Mouse (Mus musculus): ENCODE measurements around the gene Kbtbd13.

The Kbtbd13 gene

GRCm38 (mm10) chr9:65394360-65394759, 2.9 kb upstream of the Kbtbd13 start:
- no peak for DNase-seq (ENCODE audit: low spot score in 2 of 2)

GRCm38 (mm10) chr9:65393606-65394005, 2.2 kb upstream of the Kbtbd13 start:
- DNase-seq (ENCODE audit: low spot score in 2 of 2): no peak

GRCm38 (mm10) chr9:65392638-65393364, 1.3 kb upstream of the Kbtbd13 start:
- DNase-seq (ENCODE audit: low spot score in 2 of 2): peak in 1 of 2 experiments; percentile 59

DNA sequence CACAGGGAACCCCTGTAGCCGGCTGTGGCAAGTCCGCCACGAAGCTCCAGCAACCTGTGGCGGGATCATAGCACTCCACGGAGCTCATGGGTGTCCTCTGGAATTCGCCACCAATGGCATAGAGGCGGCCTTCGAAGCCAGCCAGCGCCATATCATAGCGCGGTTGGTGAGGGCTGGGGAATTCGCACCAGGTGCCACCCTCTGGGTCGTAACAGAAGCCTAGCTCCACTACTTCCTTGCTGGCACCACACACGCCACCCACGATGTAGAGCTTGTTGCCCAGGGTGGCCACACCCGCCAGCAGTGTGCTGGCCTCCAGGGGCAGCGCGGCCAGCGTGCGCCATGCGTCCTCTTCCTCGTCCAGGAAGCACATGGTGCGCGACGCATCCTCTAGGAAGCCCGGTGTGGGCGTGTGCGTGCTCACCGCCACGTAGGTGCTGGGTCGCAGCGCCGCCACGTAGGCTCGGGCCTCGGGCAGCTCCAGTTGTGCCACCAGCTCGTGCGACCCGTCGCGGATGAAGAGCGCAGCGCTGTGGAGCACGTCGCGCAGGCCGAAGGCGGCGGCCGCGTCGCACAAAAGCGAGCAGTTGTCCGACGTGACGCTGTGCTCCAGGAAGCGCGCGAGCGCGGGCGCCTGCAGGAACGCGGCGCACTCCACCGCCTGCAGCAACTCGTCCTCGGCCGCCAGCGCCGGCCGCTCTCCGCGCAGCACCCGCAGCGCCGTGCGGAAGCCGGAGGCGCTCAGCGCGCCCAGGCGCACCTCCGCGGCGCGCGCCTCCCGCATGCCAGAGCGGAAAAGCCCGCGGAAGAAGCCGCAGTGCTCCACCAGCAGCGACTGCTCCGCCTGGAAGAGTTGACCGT, 470 bp downstream of the Kbtbd13 start:
- DNase-seq (ENCODE audit: low spot score in 2 of 2): peak in 1 of 2 experiments; percentile 26

- no peak for DNase-seq (ENCODE audit: low spot score in 2 of 2)
Measured at GRCm38 (mm10) chr9:65386373-65387140, 4.9 kb downstream of the Kbtbd13 start.

DNA sequence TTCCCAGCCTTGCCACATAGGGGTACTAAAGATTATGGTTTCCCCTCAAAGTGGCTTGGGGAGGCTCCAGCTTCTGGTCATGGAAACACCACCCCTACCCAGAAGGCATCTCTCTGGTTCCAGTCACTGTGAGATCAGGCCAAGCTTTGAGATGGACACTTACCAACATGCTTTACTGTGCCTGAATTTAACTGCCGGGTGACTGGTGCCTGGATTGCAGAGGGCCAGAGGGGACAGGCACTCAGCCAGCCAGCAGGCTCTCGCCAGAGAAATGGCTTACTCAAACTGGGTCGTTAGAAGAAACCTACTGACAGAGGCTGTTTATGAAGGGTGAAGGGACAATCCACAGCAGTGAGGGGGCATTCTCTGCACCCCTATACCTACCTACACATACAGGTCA, 7.2 kb downstream of the Kbtbd13 start:
- DNase-seq (ENCODE audit: low spot score in 2 of 2): no peak

DNA sequence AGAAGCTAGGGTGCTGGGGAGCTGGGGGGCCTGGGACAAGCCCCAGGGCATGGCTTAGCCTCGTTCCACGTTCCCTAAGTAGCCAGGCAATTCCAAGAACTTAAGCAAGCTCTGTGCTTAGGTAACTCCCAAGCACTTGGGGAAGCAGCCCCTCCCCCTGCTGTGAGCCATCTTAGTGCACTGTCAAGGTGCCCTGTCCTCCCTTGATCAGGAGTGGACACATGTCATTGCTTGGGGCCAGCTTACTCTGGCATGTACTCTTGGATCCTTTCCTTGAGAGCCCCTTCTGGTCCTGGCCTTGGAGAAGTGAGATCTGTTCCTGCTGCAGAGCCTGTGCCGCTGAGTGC, 8.7 kb downstream of the Kbtbd13 start:
- DNase-seq (ENCODE audit: low spot score in 2 of 2): no peak

DNA sequence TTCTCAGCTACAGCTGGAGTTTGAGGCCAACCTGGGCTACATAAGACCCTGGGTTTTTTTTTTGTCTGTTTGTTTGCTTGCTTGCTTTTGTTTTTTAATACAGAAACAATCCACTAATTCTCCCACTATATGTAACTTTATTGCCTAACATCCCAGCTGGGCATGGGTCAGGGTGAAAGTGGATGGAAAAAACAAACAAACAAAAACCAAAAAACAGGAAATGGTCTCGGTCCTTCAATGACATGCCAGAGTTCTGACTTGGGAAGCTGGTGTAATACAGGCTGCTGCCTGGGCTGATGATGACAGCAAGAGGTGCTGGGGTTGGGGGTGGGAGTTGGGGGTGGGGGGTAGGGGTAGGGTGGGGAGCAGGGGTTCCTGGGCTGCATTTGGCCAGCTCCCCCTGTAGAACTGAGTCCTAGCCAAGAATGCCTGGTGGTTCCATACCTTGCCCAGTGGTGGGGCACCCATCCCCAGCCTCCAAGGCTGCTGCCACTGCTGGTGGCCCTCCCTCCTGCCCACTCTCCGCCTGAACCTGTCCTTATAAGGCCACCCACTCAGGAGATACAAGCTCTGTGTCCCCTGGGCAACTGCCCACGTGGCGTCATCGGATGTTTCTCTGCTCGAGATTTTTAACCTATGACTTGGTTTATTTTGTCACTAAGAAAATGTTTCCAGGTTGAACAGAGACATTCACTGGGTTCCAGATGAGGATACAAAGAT, 9.3 kb downstream of the Kbtbd13 start:
- DNase-seq (ENCODE audit: low spot score in 2 of 2): no peak

DNA sequence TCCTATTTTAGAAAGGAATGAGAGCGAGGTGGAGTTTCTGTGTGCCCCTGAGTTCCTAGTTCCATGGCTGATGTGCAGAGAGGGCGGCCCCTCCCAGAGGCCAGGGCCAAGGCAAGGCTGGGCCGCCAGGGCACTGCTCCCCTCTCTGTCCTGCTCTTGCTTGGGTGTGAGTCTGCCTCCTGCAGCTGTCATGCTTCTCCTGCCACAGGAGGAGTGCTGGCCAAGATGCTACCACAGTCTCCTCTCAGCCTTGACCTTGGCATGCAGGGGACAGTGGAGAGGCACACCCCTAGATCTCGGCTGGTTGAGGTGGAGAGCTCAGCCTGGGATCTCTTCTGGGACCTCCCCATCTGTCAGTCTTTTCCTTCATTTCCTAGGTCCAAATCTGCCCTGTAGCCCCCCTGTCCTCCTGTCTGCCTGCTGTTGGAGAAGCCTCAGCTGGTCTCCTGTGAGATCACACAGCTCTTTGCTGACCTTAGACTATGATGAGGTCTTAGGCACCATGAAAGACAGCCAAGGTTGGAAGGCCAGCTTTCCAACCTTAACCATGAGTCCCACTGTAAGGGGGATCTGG, 10.3 kb downstream of the Kbtbd13 start:
- DNase-seq (ENCODE audit: low spot score in 2 of 2): no peak

GRCm38 (mm10) chr9:65375163-65375934, 16.1 kb downstream of the Kbtbd13 start:
- no peak for DNase-seq (ENCODE audit: low spot score in 2 of 2)

DNA sequence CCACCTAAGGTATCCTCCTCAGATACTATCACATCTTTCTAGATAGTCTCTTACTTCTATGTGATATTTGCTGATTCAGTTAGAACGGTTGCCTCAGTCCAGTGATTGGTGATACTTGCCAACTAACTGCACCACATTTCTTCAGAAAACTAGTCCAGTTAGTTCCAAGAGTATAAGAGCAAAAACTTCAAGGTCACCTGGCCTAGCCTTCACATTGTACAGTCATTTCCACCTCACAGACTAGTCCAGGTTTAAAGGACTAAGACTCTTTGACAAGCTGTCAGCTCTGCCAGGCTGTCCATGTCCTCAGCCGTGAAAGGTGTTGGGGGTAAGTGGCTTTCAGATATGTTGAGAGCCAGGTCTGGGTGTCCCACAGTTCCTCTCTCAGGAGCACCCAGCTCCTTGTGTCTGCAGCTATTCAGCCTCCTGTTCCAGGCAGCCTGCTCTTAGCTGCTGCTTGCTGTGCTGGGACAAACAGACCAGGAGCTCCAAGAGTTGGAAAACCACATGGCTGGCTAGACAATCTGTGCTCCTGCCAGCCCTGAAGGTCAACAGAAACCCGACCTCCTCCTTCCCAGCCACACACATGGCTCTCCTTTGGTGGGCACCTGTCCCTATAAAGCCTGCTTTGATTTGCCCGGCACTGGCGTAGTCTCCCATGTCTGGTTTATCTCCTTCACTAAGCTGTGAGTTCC, 16.8 kb downstream of the Kbtbd13 start:
- DNase-seq (ENCODE audit: low spot score in 2 of 2): no peak

DNA sequence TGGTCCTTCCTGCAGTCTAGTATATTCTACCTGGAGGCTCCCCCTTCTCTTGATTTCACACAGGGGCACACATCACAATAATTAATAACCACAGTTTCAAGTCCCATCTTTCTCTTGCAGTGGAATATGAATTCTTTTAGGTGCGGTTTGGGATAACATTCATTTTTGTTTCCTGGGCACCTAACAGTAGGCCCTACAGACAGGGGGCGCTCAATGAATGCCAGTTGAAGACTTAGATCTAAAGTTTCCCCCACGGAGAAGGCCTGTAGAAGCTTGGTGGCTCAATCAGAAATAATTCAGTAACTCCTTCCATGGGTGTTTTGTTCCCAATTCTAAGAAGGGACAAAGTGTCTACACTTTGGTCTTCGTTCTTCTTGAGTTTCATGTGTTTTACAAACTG, 19.0 kb downstream of the Kbtbd13 start:
- no peak for DNase-seq (ENCODE audit: low spot score in 2 of 2)

DNA sequence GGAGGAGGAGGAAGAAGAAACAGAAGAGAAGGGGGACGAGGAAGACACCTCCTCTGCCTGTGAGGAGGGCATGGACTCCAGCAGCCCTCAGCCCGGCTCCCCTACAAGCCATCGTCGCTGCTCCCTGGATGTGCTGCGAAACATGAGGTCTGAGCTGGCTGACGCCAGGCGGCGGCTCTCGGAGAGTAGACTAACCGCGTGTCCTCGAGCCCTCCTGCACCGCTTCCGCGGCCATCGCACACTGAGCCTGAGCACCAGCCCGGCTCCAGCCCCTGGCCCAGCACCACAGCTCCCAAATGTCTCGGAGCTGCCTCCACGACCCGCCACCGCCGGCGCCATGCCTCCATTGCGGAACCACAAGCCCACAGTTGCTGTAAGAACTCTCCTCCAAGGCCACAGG, 19.7 kb downstream of the Kbtbd13 start:
- DNase-seq (ENCODE audit: low spot score in 2 of 2): no peak

- DNase-seq (ENCODE audit: low spot score in 2 of 2): no peak
Measured at GRCm38 (mm10) chr9:65365721-65366120, 25.7 kb downstream of the Kbtbd13 start.

- no peak for DNase-seq (ENCODE audit: low spot score in 2 of 2)
Measured at GRCm38 (mm10) chr9:65363684-65364083, 27.8 kb downstream of the Kbtbd13 start.

GRCm38 (mm10) chr9:65360641-65361448, 30.6 kb downstream of the Kbtbd13 start, which contains the start of gene Ubap1l:
Gene Ubap1l (plus strand): TSS chr9:65361041.
- DNase-seq (ENCODE audit: low spot score in 2 of 2): no peak

GRCm38 (mm10) chr9:65358956-65359480, 32.4 kb downstream of the Kbtbd13 start:
- DNase-seq (ENCODE audit: low spot score in 2 of 2): no peak

DNA sequence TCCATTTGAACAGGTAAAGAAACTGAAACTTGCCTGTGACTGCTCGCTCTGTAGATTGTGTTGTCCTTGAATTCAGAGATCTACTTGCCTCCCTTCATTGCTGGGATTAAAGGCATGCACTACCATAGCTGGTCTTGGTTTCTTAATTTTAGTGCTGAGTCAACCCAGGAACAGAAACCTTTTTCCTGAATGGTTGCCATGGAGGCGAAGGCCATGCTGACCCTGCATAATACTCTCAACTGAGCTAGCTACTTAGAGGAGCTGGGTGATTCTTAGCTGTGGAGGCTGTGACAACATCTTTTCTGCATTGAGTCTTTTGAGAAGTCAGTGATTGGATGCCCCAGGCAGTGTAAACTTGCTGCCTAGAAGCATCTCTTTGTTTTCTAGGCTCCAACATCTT, 34.5 kb downstream of the Kbtbd13 start:
- no peak for DNase-seq (ENCODE audit: low spot score in 2 of 2)

- DNase-seq (ENCODE audit: low spot score in 2 of 2): no peak
Measured at GRCm38 (mm10) chr9:65356561-65356960, 34.9 kb downstream of the Kbtbd13 start.
